Mouse (Mus musculus) hindbrain, embryonic 13.5 days (tissue): Measurements from ENCODE around the gene Olfr1212. TPM values are rescaled to one million over a fixed set of nuclear protein-coding genes. Genes with fewer than 3 reads are reported as not detected.

ENCODE experiments used
- ATAC-seq: fragments of 200-750 bp; cut with Nextera tagmentation; 2 replicates; pipeline ENCODE4 v1.8.0; 2017; ENCODE audit warnings: moderate TSS enrichment; ENCODE audit not compliant: low FRiP score
- H3K27ac ChIP-seq: fragments of 300-500 bp; sonication (generic); 2 replicates; pipeline ENCODE4 v1.5.1; 2015; ENCODE audit warnings: inconsistent platforms, mild to moderate bottlenecking, moderate library complexity
- H3K27me3 ChIP-seq: fragments of 300-500 bp; sonication (generic); 2 replicates; pipeline ENCODE4 v1.6.1; 2015; ENCODE audit warnings: mild to moderate bottlenecking, inconsistent platforms
- H3K36me3 ChIP-seq: fragments of 300-500 bp; sonication (generic); 2 replicates; pipeline ENCODE4 v1.6.1; 2015; ENCODE audit warnings: mild to moderate bottlenecking, inconsistent platforms
- H3K4me1 ChIP-seq: fragments of 300-500 bp; sonication (generic); replicated peaks from 2 replicates; pipeline ENCODE4 v1.6.1; 2015; ENCODE audit warnings: inconsistent platforms
- H3K4me2 ChIP-seq: fragments of 300-500 bp; sonication (generic); 2 replicates; pipeline ENCODE4 v1.6.1; 2015; ENCODE audit warnings: inconsistent platforms, mild to moderate bottlenecking, moderate library complexity
- H3K4me3 ChIP-seq: fragments of 300-500 bp; sonication (generic); 2 replicates; pipeline ENCODE4 v1.5.1; 2015; ENCODE audit warnings: mild to moderate bottlenecking, inconsistent platforms
- H3K9ac ChIP-seq: fragments of 300-500 bp; sonication (generic); 2 replicates; pipeline ENCODE4 v1.6.1; 2015; ENCODE audit warnings: mild to moderate bottlenecking, inconsistent platforms
- H3K9me3 ChIP-seq: fragments of 300-500 bp; sonication (generic); 2 replicates; pipeline ENCODE4 v1.6.1; 2016; ENCODE audit warnings: inconsistent platforms
- WGBS: fragments of 180-500 bp; shearing (Covaris S2); methylation state at CpG from one replicate; pipeline ENCODE4 v1.1.7; 2015; 5-methylcytosine and 5-hydroxymethylcytosine counted together
- polyA plus RNA-seq: library from polyadenylated mRNA; unstranded; fragments of >200 nt; fragmentation: Nextera tagmentation; extraction: Ambion mirVana; gene quantifications from 2 replicates; pipeline ENCODE4 v1.2.1, GENCODE M21; 2015

Gene Olfr1212
- not detected in 2 replicates for polyA plus RNA-seq

- Histone ChIP-seq H3K9me3 (no peaks in the 10 kb centered on the region), H3K36me3 (no peaks in the 10 kb centered on the region), H3K4me1 (no peaks in the 10 kb centered on the region), H3K4me3 (no peak within 1 kb of the TSS), H3K27ac (no peak within 1 kb of the TSS), H3K4me2 (no peak within 1 kb of the TSS), H3K9ac (no peak within 1 kb of the TSS), H3K27me3 (no peaks in the 10 kb centered on the region)
- no peak for ATAC-seq
Observed at GRCm38 (mm10) chr2:88953669-88954068, at the start of gene Olfr1212. Gene Olfr1212 (plus strand): TSS chr2:88953969.

- no peak for ATAC-seq
- Histone ChIP-seq H3K9me3 (no peaks in the 10 kb centered on the region), H3K4me1 (no peaks in the 10 kb centered on the region), H3K4me3 (no peak within 1 kb of the TSS), H3K27me3 (no peaks in the 10 kb centered on the region), H3K36me3 (no peaks in the 10 kb centered on the region), H3K4me2 (no peak within 1 kb of the TSS), H3K9ac (no peak within 1 kb of the TSS), H3K27ac (no peak within 1 kb of the TSS)
- WGBS = 88% methylated on average over 3 of the region's 3 CpGs
Observed at GRCm38 (mm10) chr2:88915057-88915456, 38.7 kb upstream of the Olfr1212 start, which contains the start of gene Olfr1209. Gene Olfr1209 (minus strand): TSS chr2:88915157.

- Histone ChIP-seq H3K4me3 (no peak within 1 kb of the TSS), H3K27ac (no peak within 1 kb of the TSS), H3K27me3 (no peaks in the 10 kb centered on the region), H3K9ac (no peak within 1 kb of the TSS), H3K4me2 (no peak within 1 kb of the TSS), H3K36me3 (no peaks in the 10 kb centered on the region), H3K4me1 (no peaks in the 10 kb centered on the region), H3K9me3 (no peaks in the 10 kb centered on the region)
- no peak for ATAC-seq
- 98% methylated on average over 1 of the region's 1 CpGs for WGBS
Observed at GRCm38 (mm10) chr2:88938011-88938410, 15.8 kb upstream of the Olfr1212 start, which contains the start of gene Olfr1211. Gene Olfr1211 (minus strand): TSS chr2:88938111.

- no peak within 1 kb of the TSS for H3K27ac ChIP-seq
- no peaks in the 10 kb centered on the region for H3K27me3 ChIP-seq
- no peak within 1 kb of the TSS for H3K4me3 ChIP-seq
- no peak within 1 kb of the TSS for H3K9ac ChIP-seq
- H3K9me3 ChIP-seq = no peaks in the 10 kb centered on the region
- H3K4me1 ChIP-seq = no peaks in the 10 kb centered on the region
- H3K4me2 ChIP-seq = no peak within 1 kb of the TSS
- no peak for ATAC-seq
- WGBS = 92% methylated on average over 1 of the region's 1 CpGs
- H3K36me3 ChIP-seq = no peaks in the 10 kb centered on the region
Observed at GRCm38 (mm10) chr2:88980181-88980580, 26.4 kb downstream of the Olfr1212 start, which contains the start of gene Gm13762. Gene Gm13762 (minus strand): TSS chr2:88980281.

GRCm38 (mm10) chr2:88992553-88992952, 38.8 kb downstream of the Olfr1212 start, which contains the start of gene Olfr1214:
Gene Olfr1214 (minus strand): TSS chr2:88992653.
- no peak for ATAC-seq
- no peaks in the 10 kb centered on the region for H3K9me3 ChIP-seq
- H3K4me2 ChIP-seq = no peak within 1 kb of the TSS
- no peaks in the 10 kb centered on the region for H3K4me1 ChIP-seq
- no peaks in the 10 kb centered on the region for H3K27me3 ChIP-seq
- no peak within 1 kb of the TSS for H3K27ac ChIP-seq
- no peak within 1 kb of the TSS for H3K9ac ChIP-seq
- H3K4me3 ChIP-seq = no peak within 1 kb of the TSS
- WGBS = 97% methylated on average over 1 of the region's 1 CpGs
- H3K36me3 ChIP-seq = no peaks in the 10 kb centered on the region

- WGBS = 75% methylated on average over 2 of the region's 2 CpGs
- ATAC-seq = no peak
Observed at GRCm38 (mm10) chr2:89006873-89007272, 53.1 kb downstream of the Olfr1212 start, which contains the start of gene Olfr1215. Gene Olfr1215 (minus strand): TSS chr2:89006973.

More at GRCm38 (mm10) chr2:89006873-89007272, 53.1 kb downstream of the Olfr1212 start, which contains the start of gene Olfr1215:
- no peaks in the 10 kb centered on the region for H3K9me3 ChIP-seq
- H3K4me2 ChIP-seq = no peak within 1 kb of the TSS
- no peaks in the 10 kb centered on the region for H3K36me3 ChIP-seq
- no peaks in the 10 kb centered on the region for H3K27me3 ChIP-seq
- H3K4me1 ChIP-seq = no peaks in the 10 kb centered on the region
- H3K4me3 ChIP-seq = no peak within 1 kb of the TSS
- H3K9ac ChIP-seq = no peak within 1 kb of the TSS
- H3K27ac ChIP-seq = no peak within 1 kb of the TSS

Other genes with a start within 250 kb of the Olfr1212 start
- not detected in 2 replicates for gene Olfr1196, start 249.4 kb upstream of the Olfr1212 start, polyA plus RNA-seq
- not detected in 2 replicates for gene Olfr1197, start 221.6 kb upstream of the Olfr1212 start, polyA plus RNA-seq
- gene Olfr1198, start 202.6 kb upstream of the Olfr1212 start, polyA plus RNA-seq = not detected in 2 replicates
- not detected in 2 replicates for gene Olfr1199, start 193.5 kb upstream of the Olfr1212 start, polyA plus RNA-seq
- not detected in 2 replicates for gene Olfr1200, start 183.5 kb upstream of the Olfr1212 start, polyA plus RNA-seq
- not detected in 2 replicates for gene Olfr1201, start 160.9 kb upstream of the Olfr1212 start, polyA plus RNA-seq
- not detected in 2 replicates for gene Olfr1202, start 139.5 kb upstream of the Olfr1212 start, polyA plus RNA-seq
- not detected in 2 replicates for gene Olfr1205, start 124.2 kb upstream of the Olfr1212 start, polyA plus RNA-seq
- gene Olfr1204, start 104.7 kb upstream of the Olfr1212 start, polyA plus RNA-seq = not detected in 2 replicates
- not detected in 2 replicates for gene Olfr1206, start 90.7 kb upstream of the Olfr1212 start, polyA plus RNA-seq
- gene Olfr1208, start 51.7 kb upstream of the Olfr1212 start, polyA plus RNA-seq = not detected in 2 replicates
- gene Olfr1209, start 38.8 kb upstream of the Olfr1212 start, polyA plus RNA-seq = not detected in 2 replicates
- not detected in 2 replicates for gene Olfr1211, start 15.9 kb upstream of the Olfr1212 start, polyA plus RNA-seq
- gene Gm13762, start 26.3 kb downstream of the Olfr1212 start, polyA plus RNA-seq = not detected in 2 replicates
- not detected in 2 replicates for gene Olfr1214, start 38.7 kb downstream of the Olfr1212 start, polyA plus RNA-seq
- not detected in 2 replicates for gene Olfr1215, start 53.0 kb downstream of the Olfr1212 start, polyA plus RNA-seq
- gene Olfr1216, start 64.4 kb downstream of the Olfr1212 start, polyA plus RNA-seq = not detected in 2 replicates
- not detected in 2 replicates for gene Olfr1217, start 78.1 kb downstream of the Olfr1212 start, polyA plus RNA-seq
- not detected in 2 replicates for gene Olfr1218, start 107.2 kb downstream of the Olfr1212 start, polyA plus RNA-seq
- gene Olfr1219, start 129.5 kb downstream of the Olfr1212 start, polyA plus RNA-seq = not detected in 2 replicates
- not detected in 2 replicates for gene Olfr1220, start 152.9 kb downstream of the Olfr1212 start, polyA plus RNA-seq
- gene Olfr1221, start 163.3 kb downstream of the Olfr1212 start, polyA plus RNA-seq = not detected in 2 replicates
- not detected in 2 replicates for gene Olfr1222, start 179.1 kb downstream of the Olfr1212 start, polyA plus RNA-seq
- gene Olfr1223, start 197.6 kb downstream of the Olfr1212 start, polyA plus RNA-seq = not detected in 2 replicates
- gene Olfr1224-ps1, start 210.1 kb downstream of the Olfr1212 start, polyA plus RNA-seq = not detected in 2 replicates
- gene Olfr1225, start 220.7 kb downstream of the Olfr1212 start, polyA plus RNA-seq = not detected in 2 replicates
- gene Olfr1226, start 246.1 kb downstream of the Olfr1212 start, polyA plus RNA-seq = not detected in 2 replicates